Mouse (Mus musculus) heart, embryonic 15.5 days (tissue): ENCODE data around the gene Ube2o. TPM values are rescaled to one million over a fixed set of nuclear protein-coding genes. Genes with fewer than 3 reads are reported as not detected.
A peak's percentile ranks its signal among the peaks of the same experiment; 100 is the strongest.

Source experiments
- ATAC-seq: fragments of 200-750 bp; cut with Nextera tagmentation; replicated peaks from 2 replicates; pipeline ENCODE4 v1.8.0; 2017; ENCODE audit warnings: low read depth, moderate TSS enrichment; ENCODE audit not compliant: insufficient number of reproducible peaks, insufficient read depth, low FRiP score
- H3K27ac ChIP-seq: fragments of 300-500 bp; sonication (generic); 2 replicates; pipeline ENCODE4 v1.5.1; 2015; ENCODE audit warnings: mild to moderate bottlenecking, inconsistent platforms
- H3K27me3 ChIP-seq: fragments of 300-500 bp; sonication (generic); 2 replicates; pipeline ENCODE4 v1.6.1; 2015; ENCODE audit warnings: inconsistent platforms
- H3K36me3 ChIP-seq: fragments of 300-500 bp; sonication (generic); 2 replicates; pipeline ENCODE4 v1.6.1; 2015; ENCODE audit warnings: mild to moderate bottlenecking, inconsistent platforms
- H3K4me1 ChIP-seq: fragments of 300-500 bp; sonication (generic); replicated peaks from 2 replicates; pipeline ENCODE4 v1.6.1; 2015; ENCODE audit warnings: inconsistent platforms
- H3K4me2 ChIP-seq: fragments of 300-500 bp; sonication (generic); 2 replicates; pipeline ENCODE4 v1.6.1; 2015; ENCODE audit warnings: inconsistent platforms, mild to moderate bottlenecking, moderate library complexity
- H3K4me3 ChIP-seq: fragments of 300-500 bp; sonication (generic); 2 replicates; pipeline ENCODE4 v1.5.1; 2015; ENCODE audit warnings: mild to moderate bottlenecking, inconsistent platforms
- H3K9ac ChIP-seq: fragments of 300-500 bp; sonication (generic); 2 replicates; pipeline ENCODE4 v1.6.1; 2015; ENCODE audit warnings: mild to moderate bottlenecking, inconsistent platforms
- H3K9me3 ChIP-seq: fragments of 300-500 bp; sonication (generic); replicated peaks from 2 replicates; pipeline ENCODE4 v1.6.1; 2016; ENCODE audit warnings: inconsistent platforms
- WGBS: fragments of 180-500 bp; shearing (Covaris S2); methylation state at CpG from one replicate; pipeline ENCODE4 v1.1.7; 2015; ENCODE audit warnings: mixed read lengths; 5-methylcytosine and 5-hydroxymethylcytosine counted together
- polyA plus RNA-seq: library from polyadenylated mRNA; unstranded; fragments of >200 nt; fragmentation: Nextera tagmentation; extraction: Ambion mirVana; gene quantifications from 2 replicates; pipeline ENCODE4 v1.2.1, GENCODE M21; 2015

Gene Ube2o
- polyA plus RNA-seq, 1 experiment from 2014 or later: 14.4 TPM

- H3K27ac ChIP-seq: no peak overlapping the region; the same call in 1 of the 2 replicates
- no peak for ATAC-seq
- no peaks in the 10 kb centered on the region for H3K27me3 ChIP-seq
- H3K4me2 ChIP-seq: no peak overlapping the region
- no peak overlapping the region for H3K4me3 ChIP-seq
- H3K9ac ChIP-seq: no peak overlapping the region
- 70% methylated on average over 6 of the region's 6 CpGs for WGBS
- H3K4me1 ChIP-seq: peaks cover 63% of the 10 kb centered on the region
- H3K9me3 ChIP-seq: no peaks in the 10 kb centered on the region
- H3K36me3 ChIP-seq: no peaks in the 10 kb centered on the region
Observed at GRCm38 (mm10) chr11:116574982-116575381, 6.3 kb downstream of the Ube2o start.

- ATAC-seq: no peak
- Histone ChIP-seq H3K9me3 (no peaks in the 10 kb centered on the region), H3K4me1 (peaks cover 59% of the 10 kb centered on the region), H3K9ac (no peak overlapping the region), H3K27me3 (no peaks in the 10 kb centered on the region), H3K36me3 (no peaks in the 10 kb centered on the region), H3K27ac (no peak overlapping the region), H3K4me2 (no peak overlapping the region), H3K4me3 (no peak overlapping the region)
- WGBS: 61% methylated on average over 6 of the region's 6 CpGs
Observed at GRCm38 (mm10) chr11:116574486-116574885, 6.8 kb downstream of the Ube2o start.

GRCm38 (mm10) chr11:116572756-116573543, 8.3 kb downstream of the Ube2o start:
- 46% methylated on average over 12 of the region's 12 CpGs for WGBS
- Histone ChIP-seq H3K27me3 (no peaks in the 10 kb centered on the region), H3K4me3 (no peak overlapping the region), H3K36me3 (no peaks in the 10 kb centered on the region), H3K9ac (0 out of 2 replicates have a peak overlapping the region, but pooled peaks have one; percentile 2), H3K4me2 (no peak overlapping the region), H3K27ac (0 out of 2 replicates have a peak overlapping the region, but pooled peaks have one; percentile 13), H3K9me3 (no peaks in the 10 kb centered on the region), H3K4me1 (peaks cover 62% of the 10 kb centered on the region)
- ATAC-seq: no peak

GRCm38 (mm10) chr11:116571767-116572679, 9.2 kb downstream of the Ube2o start:
- Histone ChIP-seq H3K36me3 (no peaks in the 10 kb centered on the region), H3K4me1 (peaks cover 71% of the 10 kb centered on the region), H3K27me3 (no peaks in the 10 kb centered on the region), H3K4me2 (0 out of 2 replicates have a peak overlapping the region, but pooled peaks have one; percentile 6), H3K27ac (no peak overlapping the region), H3K9ac (no peak overlapping the region; the same call in 1 of the 2 replicates), H3K4me3 (no peak overlapping the region), H3K9me3 (no peaks in the 10 kb centered on the region)
- WGBS: 60% methylated on average over 19 of the region's 19 CpGs
- ATAC-seq: no peak

- no peak overlapping the region for H3K4me3 ChIP-seq
- ATAC-seq: no peak
- H3K9me3 ChIP-seq: no peaks in the 10 kb centered on the region
- H3K27ac ChIP-seq: no peak overlapping the region
- no peak overlapping the region for H3K9ac ChIP-seq
- peaks cover 61% of the 10 kb centered on the region for H3K4me1 ChIP-seq
- H3K4me2 ChIP-seq: no peak overlapping the region
- WGBS: 82% methylated on average over 7 of the region's 7 CpGs
- H3K27me3 ChIP-seq: no peaks in the 10 kb centered on the region
- no peaks in the 10 kb centered on the region for H3K36me3 ChIP-seq
Observed at GRCm38 (mm10) chr11:116570821-116571220, 10.4 kb downstream of the Ube2o start.

GRCm38 (mm10) chr11:116567531-116567930, 13.7 kb downstream of the Ube2o start:
- H3K4me2 ChIP-seq: no peak overlapping the region
- no peak overlapping the region for H3K27ac ChIP-seq
- 73% methylated on average over 8 of the region's 8 CpGs for WGBS
- H3K4me3 ChIP-seq: no peak overlapping the region
- H3K27me3 ChIP-seq: no peaks in the 10 kb centered on the region
- no peak for ATAC-seq
- H3K36me3 ChIP-seq: no peaks in the 10 kb centered on the region
- peaks cover 33% of the 10 kb centered on the region for H3K4me1 ChIP-seq
- no peak overlapping the region for H3K9ac ChIP-seq
- no peaks in the 10 kb centered on the region for H3K9me3 ChIP-seq

- Histone ChIP-seq H3K9ac (no peak overlapping the region), H3K4me1 (peaks cover 17% of the 10 kb centered on the region), H3K9me3 (no peaks in the 10 kb centered on the region), H3K27me3 (no peaks in the 10 kb centered on the region), H3K4me3 (no peak overlapping the region), H3K36me3 (no peaks in the 10 kb centered on the region), H3K4me2 (no peak overlapping the region), H3K27ac (no peak overlapping the region)
- WGBS: 60% methylated on average over 7 of the region's 7 CpGs
- no peak for ATAC-seq
Observed at GRCm38 (mm10) chr11:116565283-116566041, 15.8 kb downstream of the Ube2o start.

GRCm38 (mm10) chr11:116556308-116556707, 24.9 kb downstream of the Ube2o start:
- no peak overlapping the region for H3K27ac ChIP-seq
- peaks cover 46% of the 10 kb centered on the region for H3K4me1 ChIP-seq
- H3K9ac ChIP-seq: no peak overlapping the region; the same call in 1 of the 2 replicates
- no peak for ATAC-seq
- H3K4me2 ChIP-seq: no peak overlapping the region
- H3K4me3 ChIP-seq: no peak overlapping the region
- no peaks in the 10 kb centered on the region for H3K9me3 ChIP-seq
- no peaks in the 10 kb centered on the region for H3K27me3 ChIP-seq
- H3K36me3 ChIP-seq: no peaks in the 10 kb centered on the region
- 40% methylated on average over 6 of the region's 6 CpGs for WGBS

GRCm38 (mm10) chr11:116555572-116555971, 25.7 kb downstream of the Ube2o start:
- no peak overlapping the region for H3K27ac ChIP-seq
- no peak for ATAC-seq
- no peaks in the 10 kb centered on the region for H3K36me3 ChIP-seq
- no peaks in the 10 kb centered on the region for H3K27me3 ChIP-seq
- H3K4me1 ChIP-seq: peaks cover 53% of the 10 kb centered on the region
- no peak overlapping the region for H3K9ac ChIP-seq
- no peak overlapping the region for H3K4me3 ChIP-seq
- H3K4me2 ChIP-seq: no peak overlapping the region
- WGBS: 46% methylated on average over 1 of the region's 1 CpGs
- no peaks in the 10 kb centered on the region for H3K9me3 ChIP-seq

- 0 out of 2 replicates have a peak overlapping the region, but pooled peaks have one; percentile 8 for H3K4me2 ChIP-seq
- H3K9ac ChIP-seq: no peak overlapping the region; the same call in 1 of the 2 replicates
- peak; percentile 56 for ATAC-seq
- no peaks in the 10 kb centered on the region for H3K9me3 ChIP-seq
- H3K4me1 ChIP-seq: peaks cover 65% of the 10 kb centered on the region
- no peaks in the 10 kb centered on the region for H3K36me3 ChIP-seq
- H3K27ac ChIP-seq: peak overlapping the region; percentile 50
- WGBS: 13% methylated on average over 12 of the region's 12 CpGs
- H3K4me3 ChIP-seq: no peak overlapping the region
- no peaks in the 10 kb centered on the region for H3K27me3 ChIP-seq
Observed at GRCm38 (mm10) chr11:116554171-116554878, 26.9 kb downstream of the Ube2o start.
